Mouse (Mus musculus) forebrain, embryonic 11.5 days (tissue): Measurements from ENCODE around the gene Stxbp1. TPM values are rescaled to one million over a fixed set of nuclear protein-coding genes. Genes with fewer than 3 reads are reported as not detected.
"Not testable (repeated sequence)": the region's sequence is repeated elsewhere in the genome, so short reads cannot be mapped to it uniquely, and the experiment has no call there.

Source experiments
- ATAC-seq: fragments of 200-750 bp; cut with Nextera tagmentation; replicated peaks from 2 replicates; pipeline ENCODE4 v1.8.0; 2017; ENCODE audit warnings: moderate TSS enrichment; ENCODE audit not compliant: low FRiP score
- DNase-seq: peaks from one replicate; pipeline ENCODE4 v3.0.0-alpha.2; 2017; ENCODE audit warnings: low spot score
- H3K27ac ChIP-seq: fragments of 300-500 bp; sonication (generic); 2 replicates; pipeline ENCODE4 v1.5.1; 2014; ENCODE audit warnings: low read depth, low read length
- H3K27me3 ChIP-seq: fragments of 300-500 bp; sonication (generic); 2 replicates; pipeline ENCODE4 v1.6.1; 2014; ENCODE audit warnings: mild to moderate bottlenecking, low read length, mixed read lengths; ENCODE audit not compliant: control insufficient read depth, insufficient read depth
- H3K36me3 ChIP-seq: fragments of 300-500 bp; sonication (generic); 2 replicates; pipeline ENCODE4 v1.6.1; 2014; ENCODE audit warnings: mild to moderate bottlenecking, low read length, moderate library complexity, mixed read lengths; ENCODE audit not compliant: control insufficient read depth, insufficient read depth
- H3K4me1 ChIP-seq: fragments of 300-500 bp; sonication (generic); replicated peaks from 2 replicates; pipeline ENCODE4 v1.6.1; 2014; ENCODE audit warnings: low read length, mixed read lengths; ENCODE audit not compliant: control insufficient read depth, insufficient read depth
- H3K4me2 ChIP-seq: fragments of 300-500 bp; sonication (generic); 2 replicates; pipeline ENCODE4 v1.6.1; 2014; ENCODE audit warnings: low read depth, mild to moderate bottlenecking, low read length, moderate library complexity, mixed read lengths; ENCODE audit not compliant: severe bottlenecking
- H3K4me3 ChIP-seq: fragments of 300-500 bp; sonication (generic); 2 replicates; pipeline ENCODE4 v1.5.1; 2014; ENCODE audit warnings: low read depth, low read length
- H3K9ac ChIP-seq: fragments of 300-500 bp; sonication (generic); 2 replicates; pipeline ENCODE4 v1.6.1; 2014; ENCODE audit warnings: low read length
- H3K9me3 ChIP-seq: fragments of 300-500 bp; sonication (generic); 2 replicates; pipeline ENCODE4 v1.6.1; 2016; ENCODE audit warnings: low read length, mixed read lengths; ENCODE audit not compliant: control insufficient read depth
- WGBS: fragments of 180-500 bp; shearing (Covaris S2); extraction: QIAGEN DNeasy Blood & Tissue Kit; methylation state at CpG from one replicate; pipeline ENCODE4 v1.1.7; 2014; 5-methylcytosine and 5-hydroxymethylcytosine counted together
- polyA plus RNA-seq: library from polyadenylated mRNA; unstranded; fragments of >200 nt; fragmentation: Nextera tagmentation; extraction: Ambion mirVana; gene quantifications from 2 replicates; pipeline ENCODE4 v1.2.1, GENCODE M21; 2014

Stxbp1 gene
- polyA plus RNA-seq, 1 experiment from 2014 or later, result 44.0 TPM

GRCm38 (mm10) chr2:32855046-32855785, 8.2 kb upstream of the Stxbp1 start:
- Histone ChIP-seq H3K4me1 (0 out of 2 replicates have a peak, but pooled peaks cover 3% of the 10 kb centered on the region), H3K4me2 (no peak overlapping the region), H3K9ac (no peak overlapping the region), H3K36me3 (no peaks in the 10 kb centered on the region), H3K27ac (no peak overlapping the region), H3K9me3 (no peaks in the 10 kb centered on the region), H3K4me3 (no peak overlapping the region), H3K27me3 (peaks cover 2% of the 10 kb centered on the region; the same call in 1 of the 2 replicates)
- no peak for ATAC-seq
- WGBS, result 74% methylated on average over 7 of the region's 7 CpGs
- no peak for DNase-seq

- Histone ChIP-seq H3K4me1 (0 out of 2 replicates have a peak, but pooled peaks cover 3% of the 10 kb centered on the region), H3K4me3 (no peak overlapping the region), H3K9ac (no peak overlapping the region), H3K27me3 (peaks cover 2% of the 10 kb centered on the region; the same call in 1 of the 2 replicates), H3K4me2 (no peak overlapping the region), H3K9me3 (no peaks in the 10 kb centered on the region), H3K36me3 (no peaks in the 10 kb centered on the region), H3K27ac (no peak overlapping the region)
- WGBS, result 7% methylated on average over 8 of the region's 8 CpGs
- ATAC-seq (peak; percentile 57; the same call in 1 of the 2 replicates), DNase-seq (peak; percentile 93)
Measured at GRCm38 (mm10) chr2:32854206-32854605, 7.2 kb upstream of the Stxbp1 start.

- ATAC-seq, H3K4me1 ChIP-seq: not testable (repeated sequence)
- 67% methylated on average over 4 of the region's 4 CpGs for WGBS
Measured at GRCm38 (mm10) chr2:32853716-32854115, 6.7 kb upstream of the Stxbp1 start.

GRCm38 (mm10) chr2:32852156-32852555, 5.1 kb upstream of the Stxbp1 start:
- no peak overlapping the region for H3K9ac ChIP-seq
- ATAC-seq (0 out of 2 replicates have a peak, but pooled peaks have one; percentile 23), DNase-seq (peak; percentile 71)
- 0 out of 2 replicates have a peak, but pooled peaks cover 3% of the 10 kb centered on the region for H3K4me1 ChIP-seq
- H3K36me3 ChIP-seq, result no peaks in the 10 kb centered on the region
- peaks cover 2% of the 10 kb centered on the region; the same call in 1 of the 2 replicates for H3K27me3 ChIP-seq
- no peak overlapping the region for H3K27ac ChIP-seq
- peak overlapping the region; percentile 35; the same call in 1 of the 2 replicates for H3K4me2 ChIP-seq
- 4% methylated on average over 20 of the region's 20 CpGs for WGBS
- no peaks in the 10 kb centered on the region for H3K9me3 ChIP-seq
- H3K4me3 ChIP-seq, result no peak overlapping the region

More at GRCm38 (mm10) chr2:32853716-32854115, 6.7 kb upstream of the Stxbp1 start:
- H3K36me3 ChIP-seq, DNase-seq, H3K27ac ChIP-seq, H3K4me2 ChIP-seq, H3K4me3 ChIP-seq, H3K27me3 ChIP-seq, H3K9ac ChIP-seq, H3K9me3 ChIP-seq: not testable (repeated sequence)

GRCm38 (mm10) chr2:32847468-32847821, 400 bp upstream of the Stxbp1 start:
- Histone ChIP-seq H3K9me3 (no peaks in the 10 kb centered on the region), H3K4me2 (peak overlapping the region; percentile 24), H3K36me3 (no peaks in the 10 kb centered on the region), H3K4me1 (peaks cover 3% of the 10 kb centered on the region; the same call in 1 of the 2 replicates), H3K27me3 (peaks cover 2% of the 10 kb centered on the region; the same call in 1 of the 2 replicates), H3K27ac (no peak overlapping the region), H3K4me3 (peak overlapping the region; percentile 73; the same call in 1 of the 2 replicates), H3K9ac (peak overlapping the region; percentile 29; the same call in 1 of the 2 replicates)
- DNase-seq (no peak), ATAC-seq (no peak; the same call in 1 of the 2 replicates)
- 46% methylated on average over 6 of the region's 6 CpGs for WGBS

DNA sequence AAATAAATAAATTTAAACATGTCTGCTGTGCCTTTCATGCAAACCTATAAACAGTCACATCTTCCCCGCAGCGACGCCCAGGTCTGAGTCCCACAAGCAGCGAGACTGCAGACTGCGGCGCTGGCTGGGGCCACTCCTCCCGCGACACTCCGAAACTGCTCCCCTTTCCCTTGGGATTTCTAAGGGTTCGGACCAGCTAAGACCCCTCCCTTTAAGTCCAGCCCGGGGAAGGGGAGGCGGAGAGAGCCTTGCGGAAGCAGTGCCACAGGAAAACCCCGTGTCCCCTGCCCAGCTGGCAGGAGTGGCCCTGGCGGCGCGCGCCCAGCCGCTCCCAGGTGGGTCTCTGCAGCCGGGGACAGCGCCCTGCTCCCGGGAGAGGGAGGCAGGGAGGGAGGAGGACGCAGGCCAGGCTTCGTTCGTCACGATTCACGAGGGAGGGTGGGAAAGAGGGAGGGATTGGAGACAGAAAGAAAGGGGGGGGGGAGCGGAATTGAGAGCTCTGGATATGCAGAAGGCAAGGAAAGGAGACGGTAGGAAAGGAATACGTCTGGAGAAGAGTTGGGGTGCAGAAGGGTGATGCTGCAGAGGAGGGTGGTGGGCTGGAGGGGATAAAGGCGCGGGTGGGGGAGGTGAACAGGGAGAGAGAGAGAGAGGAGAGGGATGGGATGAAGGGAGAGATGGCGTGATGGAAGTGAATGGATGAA, 792 bp downstream of the Stxbp1 start:
- H3K4me1 ChIP-seq, result no peaks in the 10 kb centered on the region; the same call in 1 of the 2 replicates
- no peaks in the 10 kb centered on the region for H3K36me3 ChIP-seq
- no peaks in the 10 kb centered on the region; the same call in 1 of the 2 replicates for H3K27me3 ChIP-seq
- H3K9ac ChIP-seq, result peak overlapping the region; percentile 73
- H3K4me2 ChIP-seq, result peak overlapping the region; percentile 98
- under 1% methylated on average over 32 of the region's 33 CpGs for WGBS
- no peaks in the 10 kb centered on the region for H3K9me3 ChIP-seq
- DNase-seq, result peak; percentile 79
- no peak overlapping the region for H3K27ac ChIP-seq
- ATAC-seq, result peak; percentile 47
- peak overlapping the region; percentile 73 for H3K4me3 ChIP-seq

DNA sequence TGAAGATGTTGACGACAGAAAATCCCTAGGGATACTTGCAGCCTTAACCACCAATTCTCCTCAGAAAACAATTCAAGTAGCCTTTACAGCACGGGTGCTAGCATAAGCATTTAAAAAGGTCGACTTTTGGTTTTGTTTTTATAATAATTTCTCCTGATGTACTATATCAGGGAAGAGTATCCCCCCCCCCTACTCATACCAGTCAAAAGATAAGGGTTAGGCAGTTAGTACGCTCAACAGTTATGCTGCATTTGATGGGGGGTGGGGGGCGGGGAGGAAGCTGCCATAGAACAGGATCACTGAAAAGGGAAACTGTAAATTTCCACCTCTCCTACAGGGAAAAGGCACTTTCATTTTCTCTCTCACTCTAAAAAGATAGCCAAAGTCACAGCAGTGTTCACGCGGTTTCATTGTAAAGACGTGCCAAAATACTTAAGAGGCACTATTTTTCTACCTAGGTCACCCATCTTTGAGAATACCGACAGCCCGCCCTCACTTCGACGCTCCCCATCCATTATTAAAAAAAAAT, 1.4 kb downstream of the Stxbp1 start:
- H3K36me3 ChIP-seq, result no peaks in the 10 kb centered on the region
- ATAC-seq, result no peak
- H3K9ac ChIP-seq, result peak overlapping the region; percentile 73
- no peaks in the 10 kb centered on the region; the same call in 1 of the 2 replicates for H3K27me3 ChIP-seq
- peak overlapping the region; percentile 73 for H3K4me3 ChIP-seq
- no peak overlapping the region for H3K27ac ChIP-seq
- peak overlapping the region; percentile 98 for H3K4me2 ChIP-seq
- H3K9me3 ChIP-seq, result no peaks in the 10 kb centered on the region
- WGBS, result 7% methylated on average over 12 of the region's 12 CpGs
- DNase-seq, result no peak
- H3K4me1 ChIP-seq, result no peaks in the 10 kb centered on the region; the same call in 1 of the 2 replicates

GRCm38 (mm10) chr2:32842558-32842957, 4.5 kb downstream of the Stxbp1 start:
- no peaks in the 10 kb centered on the region for H3K9me3 ChIP-seq
- H3K4me1 ChIP-seq, result no peaks in the 10 kb centered on the region; the same call in 1 of the 2 replicates
- DNase-seq (no peak), ATAC-seq (no peak)
- no peak overlapping the region for H3K9ac ChIP-seq
- no peak overlapping the region for H3K27ac ChIP-seq
- no peak overlapping the region for H3K4me2 ChIP-seq
- no peaks in the 10 kb centered on the region; the same call in 1 of the 2 replicates for H3K27me3 ChIP-seq
- no peak overlapping the region for H3K4me3 ChIP-seq
- 38% methylated on average over 4 of the region's 4 CpGs for WGBS
- no peaks in the 10 kb centered on the region for H3K36me3 ChIP-seq
